Mouse (Mus musculus): Measurements from ENCODE around the gene Relb.

DNA sequence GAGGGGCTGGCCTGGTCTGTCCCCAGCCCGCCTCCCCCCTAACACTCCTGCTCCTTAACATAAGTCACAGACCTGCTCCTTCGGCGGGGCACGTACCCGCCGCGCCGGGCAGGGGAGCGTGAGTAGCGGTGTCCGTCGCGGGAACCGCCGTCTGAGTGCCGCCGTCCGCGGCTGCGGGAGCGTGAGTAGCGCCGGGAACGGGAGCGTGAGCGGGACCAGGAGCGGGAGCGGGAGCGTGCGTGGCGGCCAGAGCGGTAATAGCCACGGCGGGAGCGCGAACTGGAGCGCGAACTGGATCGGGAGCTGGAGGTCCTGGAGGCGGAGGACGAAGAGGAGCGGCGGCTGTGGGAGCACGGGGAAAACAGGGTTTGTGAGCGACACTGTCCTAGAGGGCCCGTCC lies 43.0 kb downstream of the Relb start:
- TF ChIP-seq CTCF (IDR thresholded peaks at IDR 0.05; ENCODE audit: borderline replicate concordance, control insufficient read depth, extremely low read depth, insufficient read depth, low read length, poor library complexity) (no peak), POLR2A (IDR thresholded peaks at IDR 0.05; ENCODE audit: control insufficient read depth, extremely low read depth, insufficient read depth, low read length, poor library complexity) (no peak)

Measured in thymus, adult 2 months (tissue).